Mouse (Mus musculus) kidney, postnatal 0 days (tissue): ENCODE measurements around the gene Selenbp1. TPM values are rescaled to one million over a fixed set of nuclear protein-coding genes. Genes with fewer than 3 reads are reported as not detected.

Experiments
- ATAC-seq: fragments of 200-750 bp; cut with Nextera tagmentation; replicated peaks from 2 replicates; pipeline ENCODE4 v1.8.0; 2017; ENCODE audit warnings: low read depth, moderate number of reproducible peaks, moderate TSS enrichment, moderate library complexity; ENCODE audit not compliant: low FRiP score
- DNase-seq: peaks from one replicate; pipeline ENCODE4 v3.0.0-alpha.2; 2016; ENCODE audit warnings: low spot score
- H3K27ac ChIP-seq: fragments of 300-500 bp; sonication (generic); 2 replicates; pipeline ENCODE4 v1.5.1; 2014; ENCODE audit warnings: mild to moderate bottlenecking
- H3K27me3 ChIP-seq: fragments of 300-500 bp; sonication (generic); 2 replicates; pipeline ENCODE4 v1.6.1; 2014; ENCODE audit warnings: low read length, mixed read lengths; ENCODE audit not compliant: insufficient read depth
- H3K36me3 ChIP-seq: fragments of 300-500 bp; sonication (generic); 2 replicates; pipeline ENCODE4 v1.6.1; 2014; ENCODE audit warnings: low read length, mixed read lengths; ENCODE audit not compliant: insufficient read depth
- H3K4me1 ChIP-seq: fragments of 300-500 bp; sonication (generic); replicated peaks from 2 replicates; pipeline ENCODE4 v1.6.1; 2014; ENCODE audit warnings: antibody characterized with exemption, low read length, mixed read lengths; ENCODE audit not compliant: insufficient read depth
- H3K4me2 ChIP-seq: fragments of 300-500 bp; sonication (generic); 2 replicates; pipeline ENCODE4 v1.6.1; 2014; ENCODE audit warnings: mild to moderate bottlenecking, low read length, moderate library complexity, mixed read lengths
- H3K4me3 ChIP-seq: fragments of 300-500 bp; sonication (generic); replicated peaks from 2 replicates; pipeline ENCODE4 v1.5.1; 2014; ENCODE audit warnings: low read depth, low read length
- H3K9ac ChIP-seq: fragments of 300-500 bp; sonication (generic); 2 replicates; pipeline ENCODE4 v1.6.1; 2014; ENCODE audit warnings: low read depth, low read length
- H3K9me3 ChIP-seq: fragments of 300-500 bp; sonication (generic); replicated peaks from 2 replicates; pipeline ENCODE4 v1.6.1; 2016; ENCODE audit warnings: low read length, inconsistent platforms, mixed read lengths
- CTCF ChIP-seq: IDR thresholded peaks from 2 replicates; pipeline ENCODE4 v1.5.1; 2016; ENCODE audit warnings: antibody characterized with exemption, low read depth, mild to moderate bottlenecking, moderate library complexity
- WGBS: fragments of 180-500 bp; shearing (Covaris S2); extraction: QIAGEN DNeasy Blood & Tissue Kit; methylation state at CpG from one replicate; pipeline ENCODE4 v1.1.7; 2014; 5-methylcytosine and 5-hydroxymethylcytosine counted together
- polyA plus RNA-seq: library from polyadenylated mRNA; unstranded; fragments of >200 nt; fragmentation: Nextera tagmentation; extraction: Ambion mirVana; gene quantifications from 2 replicates; pipeline ENCODE4 v1.2.1, GENCODE M21; 2015

The Selenbp1 gene
- polyA plus RNA-seq, 1 experiment from 2014 or later, result 168 TPM

DNA sequence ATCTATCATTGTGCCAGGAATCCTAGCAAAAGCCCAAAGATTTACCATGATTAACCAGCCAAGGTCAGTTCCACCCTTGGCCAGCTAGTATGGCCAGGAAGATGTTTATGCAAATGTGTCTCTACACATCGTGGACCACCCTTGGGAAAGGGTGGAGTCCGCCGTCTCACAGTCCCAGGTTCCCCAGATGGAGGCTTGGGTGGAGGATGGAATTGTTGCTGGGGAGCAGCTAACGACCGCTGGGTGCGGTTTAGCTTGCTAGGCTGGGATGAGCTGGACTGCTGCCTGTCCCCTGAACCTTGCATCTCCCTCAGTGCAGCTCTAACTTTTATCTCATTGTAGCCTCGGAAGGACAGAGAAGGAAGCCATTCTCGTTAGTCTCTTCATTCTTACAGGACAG, 27.0 kb downstream of the Selenbp1 start:
- ATAC-seq, result no peak
- H3K4me2 ChIP-seq, result no peak overlapping the region
- H3K4me1 ChIP-seq, result peaks cover 3% of the 10 kb centered on the region; the same call in 1 of the 2 replicates
- peaks cover 31% of the 10 kb centered on the region for H3K36me3 ChIP-seq
- H3K9ac ChIP-seq, result no peak overlapping the region
- no peak for DNase-seq
- no peaks in the 10 kb centered on the region for H3K27me3 ChIP-seq
- no peak overlapping the region for H3K4me3 ChIP-seq
- H3K9me3 ChIP-seq, result no peaks in the 10 kb centered on the region
- WGBS, result 41% methylated on average over 8 of the region's 8 CpGs
- TF ChIP-seq CTCF, result no peak
- no peak overlapping the region for H3K27ac ChIP-seq

DNA sequence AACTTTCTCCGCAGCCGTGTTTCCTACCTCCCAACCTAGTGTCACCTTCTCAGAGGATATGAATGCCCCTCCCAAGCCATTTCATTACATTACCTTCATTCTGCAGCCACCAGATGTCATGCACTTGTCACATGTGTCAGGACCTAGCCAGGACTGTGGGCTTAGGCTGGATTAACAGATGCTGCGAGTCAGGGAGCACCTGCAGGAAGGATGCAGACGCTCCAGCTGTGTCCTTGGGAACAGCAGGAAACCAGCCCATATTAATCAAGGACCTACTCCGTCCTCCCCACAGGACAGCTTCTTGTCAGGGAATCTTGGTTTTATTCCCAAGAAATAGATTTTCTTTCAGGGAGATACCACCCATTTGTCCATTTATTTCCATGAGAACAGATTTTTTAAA, 27.5 kb downstream of the Selenbp1 start:
- H3K36me3 ChIP-seq, result peaks cover 31% of the 10 kb centered on the region
- ATAC-seq, result no peak
- no peaks in the 10 kb centered on the region for H3K27me3 ChIP-seq
- no peak overlapping the region for H3K4me3 ChIP-seq
- no peak overlapping the region for H3K9ac ChIP-seq
- no peaks in the 10 kb centered on the region for H3K9me3 ChIP-seq
- no peak overlapping the region for H3K4me2 ChIP-seq
- no peak overlapping the region for H3K27ac ChIP-seq
- whole genome bisulfite sequencing, result 54% methylated on average over 5 of the region's 5 CpGs
- TF ChIP-seq CTCF, result no peak
- no peak for DNase-seq
- H3K4me1 ChIP-seq, result no peaks in the 10 kb centered on the region

DNA sequence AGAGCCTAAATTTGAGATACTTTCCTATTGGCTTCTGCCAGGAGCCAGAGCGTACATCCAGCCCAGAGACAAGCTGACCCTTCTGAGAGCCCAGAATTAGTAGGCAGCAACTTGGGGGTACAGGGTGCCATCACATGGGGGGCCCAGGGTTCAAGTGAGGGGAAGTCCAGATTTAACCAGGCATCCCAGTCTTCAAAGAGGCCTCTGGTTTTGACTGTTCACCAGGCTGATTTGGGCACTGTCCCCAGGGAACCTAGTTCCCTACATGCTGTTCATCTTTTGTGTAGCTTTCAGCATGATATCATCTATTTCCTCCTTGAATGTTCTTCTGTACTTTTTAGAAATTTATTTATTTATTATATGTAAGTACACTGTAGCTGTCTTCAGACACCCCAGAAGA, 32.1 kb downstream of the Selenbp1 start:
- Histone ChIP-seq H3K4me2 (no peak overlapping the region), H3K9ac (no peak overlapping the region), H3K4me3 (no peak overlapping the region), H3K4me1 (no peaks in the 10 kb centered on the region), H3K27me3 (no peaks in the 10 kb centered on the region), H3K27ac (no peak overlapping the region), H3K9me3 (no peaks in the 10 kb centered on the region), H3K36me3 (no peaks in the 10 kb centered on the region)
- ATAC-seq, result no peak
- no peak for DNase-seq
- WGBS, result 88% methylated on average over 1 of the region's 1 CpGs
- TF ChIP-seq CTCF, result no peak

DNA sequence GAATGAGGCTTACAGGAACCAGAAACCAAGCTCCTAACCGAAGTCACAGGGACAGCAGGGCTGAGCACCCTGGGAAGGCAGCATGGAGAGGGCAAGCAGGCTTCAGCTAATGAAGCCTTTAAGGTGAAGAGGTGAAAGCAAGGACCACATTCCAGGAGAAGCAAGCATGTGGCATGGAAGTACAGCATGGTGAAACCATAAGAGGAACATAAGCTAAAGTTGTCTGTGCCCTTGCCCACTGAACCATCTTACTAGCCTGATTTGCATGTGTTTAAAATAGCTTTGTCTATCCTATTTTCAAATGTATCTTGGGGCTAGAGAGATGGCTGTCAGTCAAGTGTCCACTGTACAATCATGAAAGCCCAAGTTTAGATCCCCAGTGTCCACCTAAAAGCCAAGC, 33.0 kb downstream of the Selenbp1 start:
- Histone ChIP-seq H3K27me3 (no peaks in the 10 kb centered on the region), H3K4me3 (no peak overlapping the region), H3K9ac (no peak overlapping the region), H3K4me1 (no peaks in the 10 kb centered on the region), H3K36me3 (no peaks in the 10 kb centered on the region), H3K27ac (no peak overlapping the region), H3K9me3 (no peaks in the 10 kb centered on the region), H3K4me2 (no peak overlapping the region)
- ATAC-seq (no peak), DNase-seq (no peak)
- WGBS, result 46% methylated on average over 1 of the region's 1 CpGs
- TF ChIP-seq CTCF, result no peak

DNA sequence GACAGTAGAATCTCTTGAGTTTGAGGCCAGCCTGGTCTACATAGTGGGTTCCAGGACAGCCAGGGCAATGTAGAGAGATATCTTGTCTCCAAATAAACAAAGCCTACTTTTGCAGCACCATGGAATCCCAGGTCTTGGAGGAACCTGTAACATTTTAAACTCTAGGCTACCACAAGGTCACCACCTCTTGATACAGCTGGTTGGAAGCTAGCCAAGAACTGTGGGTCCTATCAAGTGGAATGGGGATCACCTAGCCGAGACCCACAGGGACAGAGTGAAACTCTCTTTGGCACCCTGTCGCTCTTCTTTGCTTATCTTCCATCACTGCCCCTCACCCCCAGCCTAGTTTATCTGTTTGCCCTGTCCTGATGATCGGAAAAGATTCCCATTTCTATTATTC, 39.7 kb downstream of the Selenbp1 start:
- no peaks in the 10 kb centered on the region for H3K9me3 ChIP-seq
- H3K36me3 ChIP-seq, result 0 out of 2 replicates have a peak, but pooled peaks cover 3% of the 10 kb centered on the region
- no peaks in the 10 kb centered on the region for H3K27me3 ChIP-seq
- peaks cover 9% of the 10 kb centered on the region for H3K4me1 ChIP-seq
- H3K4me2 ChIP-seq, result no peak overlapping the region
- H3K27ac ChIP-seq, result no peak overlapping the region
- ATAC-seq (no peak), DNase-seq (no peak)
- 86% methylated on average over 3 of the region's 3 CpGs for WGBS
- H3K4me3 ChIP-seq, result no peak overlapping the region
- no peak overlapping the region for H3K9ac ChIP-seq
- no peak for TF ChIP-seq CTCF

DNA sequence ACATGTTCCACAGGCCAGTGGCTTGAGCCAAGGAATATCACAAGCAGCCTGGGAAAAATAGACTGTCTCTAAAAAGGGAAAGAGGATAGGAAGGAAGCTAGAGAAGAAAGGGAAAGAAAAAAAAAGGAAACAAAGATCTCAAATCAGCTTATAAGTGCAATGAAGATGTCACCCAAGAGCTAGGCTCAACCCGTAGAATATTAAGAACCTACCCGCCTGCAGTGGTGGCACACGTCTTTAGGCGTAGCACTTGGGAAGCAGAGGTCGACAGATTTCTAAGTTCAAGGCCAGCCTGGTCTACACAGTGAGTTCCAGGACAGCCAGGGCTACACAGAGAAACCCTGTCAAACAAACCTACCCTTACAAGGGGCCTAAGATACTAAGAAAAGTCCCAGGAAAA, 40.8 kb downstream of the Selenbp1 start:
- H3K9me3 ChIP-seq, result no peaks in the 10 kb centered on the region
- H3K4me2 ChIP-seq, result peak overlapping the region; percentile 69; the same call in 1 of the 2 replicates
- WGBS, result 81% methylated on average over 5 of the region's 5 CpGs
- peaks cover 9% of the 10 kb centered on the region for H3K4me1 ChIP-seq
- no peak overlapping the region for H3K4me3 ChIP-seq
- ATAC-seq (no peak), DNase-seq (no peak)
- 0 out of 2 replicates have a peak, but pooled peaks cover 3% of the 10 kb centered on the region for H3K36me3 ChIP-seq
- H3K9ac ChIP-seq, result no peak overlapping the region
- H3K27ac ChIP-seq, result no peak overlapping the region
- TF ChIP-seq CTCF, result no peak
- H3K27me3 ChIP-seq, result no peaks in the 10 kb centered on the region

DNA sequence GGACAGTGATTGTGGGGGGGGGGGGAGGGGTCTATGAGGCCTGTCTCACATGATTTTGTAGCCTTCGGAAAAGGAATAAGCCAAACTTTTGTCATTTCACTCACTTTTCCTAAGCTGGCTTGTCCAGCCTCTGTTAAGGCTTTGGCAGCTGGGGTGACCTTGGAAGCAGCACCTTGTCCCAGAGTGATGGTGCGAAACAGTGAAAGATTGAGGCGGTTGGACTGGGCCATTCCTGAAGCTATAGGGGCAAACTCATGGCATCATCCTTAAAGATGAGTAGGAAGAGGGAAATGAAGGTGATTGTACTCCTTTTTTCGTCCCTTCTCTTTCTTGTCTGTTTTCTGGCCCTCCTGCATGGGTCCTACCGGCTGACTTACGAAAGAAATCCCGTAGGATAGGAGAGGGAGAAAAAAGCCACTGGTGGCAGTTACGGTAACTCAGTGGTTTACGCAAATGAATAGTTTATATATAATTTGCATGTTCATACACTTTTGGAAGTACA, 41.2 kb downstream of the Selenbp1 start:
- peak overlapping the region; percentile 77 for H3K4me3 ChIP-seq
- H3K9me3 ChIP-seq, result no peaks in the 10 kb centered on the region
- TF ChIP-seq CTCF, result no peak
- peak; percentile 17 for DNase-seq
- 21% methylated on average over 9 of the region's 9 CpGs for WGBS
- peak overlapping the region; percentile 69 for H3K4me2 ChIP-seq
- 0 out of 2 replicates have a peak, but pooled peaks cover 3% of the 10 kb centered on the region for H3K36me3 ChIP-seq
- no peaks in the 10 kb centered on the region for H3K27me3 ChIP-seq
- peak; percentile 34; the same call in 1 of the 2 replicates for ATAC-seq
- peaks cover 9% of the 10 kb centered on the region for H3K4me1 ChIP-seq
- peak overlapping the region; percentile 51 for H3K9ac ChIP-seq
- H3K27ac ChIP-seq, result 0 out of 2 replicates have a peak overlapping the region, but pooled peaks have one; percentile 26
